Mouse (Mus musculus): ENCODE results near the gene Psap. TPM values are rescaled to one million over a fixed set of nuclear protein-coding genes. Genes with fewer than 3 reads are reported as not detected.
"Not testable (repeated sequence)": the region's sequence is repeated elsewhere in the genome, so short reads cannot be mapped to it uniquely, and the experiment has no call there.

Psap gene
- total RNA-seq (2021) = 1,000 to 10,000 TPM; 1,163 to 1,211 TPM

GRCm38 (mm10) chr10:60277207-60278005 is at the start of gene Psap:
Psap (plus strand) TSS chr10:60277627.
- intact Hi-C loops (cut with DNase I) = no loop called here
- peak; percentile 94 to 98 for DNase-seq

- no peak for DNase-seq
- intact Hi-C loops (cut with DNase I) = no loop called here
Measured at GRCm38 (mm10) chr10:60227666-60228065, 49.8 kb upstream of the Psap start.

GRCm38 (mm10) chr10:60229113-60229512 is 48.3 kb upstream of the Psap start:
- DNase-seq = no peak
- intact Hi-C loops (cut with DNase I) = no loop called here

DNA sequence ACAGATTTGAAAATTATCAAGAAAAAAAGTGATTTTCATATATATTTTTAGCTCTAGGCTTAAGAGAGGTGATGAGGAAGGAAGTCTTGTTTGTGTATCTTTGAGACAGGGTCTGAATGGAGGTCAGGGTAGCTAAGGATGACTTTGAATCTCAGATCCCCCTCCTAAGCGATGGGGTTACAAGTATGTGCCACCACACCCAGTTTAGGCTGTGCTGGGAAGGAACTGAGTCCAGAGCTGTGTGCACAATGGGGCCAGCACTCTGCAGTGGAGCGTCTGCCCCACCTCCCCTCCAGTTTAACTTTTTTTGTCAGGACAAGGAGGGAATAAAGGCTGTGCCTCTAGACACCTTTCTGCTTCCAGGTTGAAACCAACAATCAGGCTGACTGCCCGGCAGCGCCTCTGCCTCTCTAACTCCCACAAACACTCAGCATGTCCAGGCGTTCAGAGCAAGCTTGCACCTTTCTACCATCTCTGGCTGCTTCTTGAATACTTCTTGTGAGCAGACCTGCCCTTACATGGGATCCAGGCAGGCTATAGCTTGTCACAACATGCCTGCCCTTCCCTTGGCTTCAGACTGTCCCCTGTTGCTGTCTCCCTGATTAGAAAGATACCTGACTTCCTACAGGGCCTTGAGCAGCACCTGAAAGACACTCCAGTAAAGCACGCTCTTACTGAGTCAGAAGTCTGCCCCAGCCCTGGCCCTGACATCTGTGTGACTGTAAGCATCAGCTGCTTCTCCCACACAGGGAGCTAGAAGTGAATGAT is 46.9 kb upstream of the Psap start:
- no peak for DNase-seq
- intact Hi-C loops (cut with DNase I) = no loop called here

DNA sequence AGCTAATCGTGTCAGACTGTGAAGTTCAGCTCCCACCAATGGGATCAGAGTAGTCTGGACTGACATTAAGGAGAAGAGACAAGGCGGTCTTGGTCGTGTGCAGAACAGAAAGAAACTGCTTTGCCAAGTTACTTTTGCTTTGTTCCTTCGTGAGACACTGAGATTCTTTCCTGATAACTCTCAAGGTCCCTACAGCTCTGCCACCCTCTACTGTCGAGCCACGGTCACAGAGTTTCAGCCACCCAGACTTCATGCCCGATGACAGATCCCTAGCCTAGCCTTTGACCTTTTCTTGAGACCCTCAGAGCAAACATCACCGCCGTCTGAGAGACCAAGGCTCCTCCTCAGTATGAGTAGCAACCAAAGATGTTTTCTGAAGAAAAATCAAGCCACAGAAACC is 43.4 kb upstream of the Psap start:
- DNase-seq = no peak
- intact Hi-C loops (cut with DNase I) = no loop called here

DNA sequence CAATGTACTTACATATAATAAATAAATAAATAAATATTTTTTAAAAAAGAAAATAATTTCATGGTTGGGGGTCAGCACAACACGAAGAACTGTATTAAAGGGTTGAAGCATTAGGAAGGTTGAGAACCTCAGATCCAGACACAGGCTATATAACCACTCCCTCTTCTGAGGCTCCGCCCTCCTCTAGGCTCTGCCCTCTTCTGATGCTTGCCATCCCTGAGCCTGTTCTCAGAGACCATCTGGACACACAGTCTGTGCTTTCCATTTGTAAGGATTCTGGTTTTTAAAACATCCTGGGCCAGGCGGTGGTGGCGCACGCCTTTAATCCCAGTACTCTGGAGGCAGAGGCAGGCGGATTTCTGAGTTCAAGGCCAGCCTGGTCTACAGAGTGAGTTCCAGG is 41.6 kb upstream of the Psap start:
- DNase-seq; intact Hi-C loops (cut with DNase I): not testable (repeated sequence)

GRCm38 (mm10) chr10:60237475-60238154 is 39.8 kb upstream of the Psap start:
- DNase-seq = peak; percentile 56 to 68
- intact Hi-C loops (cut with DNase I) = loop anchor here (1.0 kb wide), 2 partner anchors 46 to 89 kb away; no protein-coding TSS in a partner anchor

DNA sequence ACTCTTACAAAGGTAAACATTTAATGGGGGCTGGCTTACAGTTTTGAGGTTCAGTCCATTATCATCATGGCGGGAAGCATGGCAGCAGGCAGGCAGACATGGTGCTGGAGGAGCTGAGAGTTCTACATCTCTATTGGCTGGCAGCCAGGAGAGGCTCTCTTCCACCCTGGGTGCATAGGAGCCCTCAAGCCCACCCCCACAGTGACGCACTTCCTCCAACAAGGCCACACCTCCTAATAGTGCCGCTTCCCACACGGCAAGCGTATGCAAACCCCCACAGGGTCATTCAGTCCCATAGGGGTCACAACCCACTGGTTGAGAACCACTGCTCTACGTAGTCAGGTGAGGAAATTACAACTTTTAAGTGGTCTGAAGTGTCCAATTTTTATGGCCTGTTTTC is 37.0 kb upstream of the Psap start:
- intact Hi-C loops (cut with DNase I) = no loop called here
- no peak for DNase-seq

- DNase-seq = no peak
- intact Hi-C loops (cut with DNase I) = loop anchor here (1.0 to 2.0 kb wide), 2 partner anchors 39 to 53 kb away; no protein-coding TSS in a partner anchor
Measured at GRCm38 (mm10) chr10:60243941-60244340, 33.5 kb upstream of the Psap start.

- peak; percentile 93 to 96 for DNase-seq
- intact Hi-C loops (cut with DNase I) = loop anchor here (1.0 to 5.0 kb wide), 3 partner anchors 38 to 353 kb away; no protein-coding TSS in a partner anchor
Measured at GRCm38 (mm10) chr10:60245041-60245440, 32.4 kb upstream of the Psap start.

DNA sequence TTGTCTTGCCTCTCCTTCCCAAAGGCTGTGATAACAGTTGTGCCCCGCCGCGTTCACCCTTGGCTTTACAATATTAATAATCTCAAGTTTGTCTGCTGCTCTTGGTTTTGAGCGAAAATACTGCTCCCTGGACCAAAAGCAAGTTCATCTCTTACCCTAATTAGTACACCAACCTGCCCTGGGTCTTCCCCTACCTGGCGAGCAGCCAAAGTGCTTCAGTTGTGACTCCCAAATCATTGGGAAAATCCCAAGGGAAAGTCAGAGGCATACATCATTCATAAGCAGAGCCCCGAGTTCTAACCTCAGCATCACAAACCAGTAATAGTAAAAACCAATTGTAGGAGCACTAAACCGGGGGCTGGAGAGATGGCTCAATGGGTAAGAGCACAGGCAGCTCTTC is 31.8 kb upstream of the Psap start:
- DNase-seq = no peak
- intact Hi-C loops (cut with DNase I) = loop anchor here (1.0 to 5.0 kb wide), 3 partner anchors 37 to 353 kb away; no protein-coding TSS in a partner anchor

GRCm38 (mm10) chr10:60246519-60246918 is 30.9 kb upstream of the Psap start:
- DNase-seq = peak; percentile 47 to 59
- intact Hi-C loops (cut with DNase I) = loop anchor here (5.0 kb wide), 1 partner anchor 354 kb away; no protein-coding TSS in a partner anchor

DNA sequence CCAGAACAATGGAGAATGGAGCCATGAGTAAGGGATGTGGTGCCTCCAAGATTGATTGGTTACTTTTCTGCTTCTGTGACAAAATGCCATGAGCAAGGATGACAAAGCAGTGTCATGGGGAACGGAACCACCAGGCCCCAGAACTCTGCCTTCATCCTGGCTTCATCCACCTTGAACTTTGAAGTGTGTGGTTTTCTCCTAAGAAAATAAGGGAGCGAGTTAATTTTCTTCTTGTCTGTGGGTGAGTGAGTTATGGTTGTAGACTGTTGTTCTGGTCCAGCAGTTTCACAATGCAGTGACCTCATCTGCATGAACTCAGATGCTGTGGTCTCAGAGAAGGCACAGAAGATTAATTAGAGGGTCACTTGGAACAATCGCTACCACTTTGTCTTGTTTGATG is 29.1 kb upstream of the Psap start:
- intact Hi-C loops (cut with DNase I) = loop anchor here (5.0 kb wide), 1 partner anchor 356 kb away; no protein-coding TSS in a partner anchor
- DNase-seq = not testable (repeated sequence)

DNA sequence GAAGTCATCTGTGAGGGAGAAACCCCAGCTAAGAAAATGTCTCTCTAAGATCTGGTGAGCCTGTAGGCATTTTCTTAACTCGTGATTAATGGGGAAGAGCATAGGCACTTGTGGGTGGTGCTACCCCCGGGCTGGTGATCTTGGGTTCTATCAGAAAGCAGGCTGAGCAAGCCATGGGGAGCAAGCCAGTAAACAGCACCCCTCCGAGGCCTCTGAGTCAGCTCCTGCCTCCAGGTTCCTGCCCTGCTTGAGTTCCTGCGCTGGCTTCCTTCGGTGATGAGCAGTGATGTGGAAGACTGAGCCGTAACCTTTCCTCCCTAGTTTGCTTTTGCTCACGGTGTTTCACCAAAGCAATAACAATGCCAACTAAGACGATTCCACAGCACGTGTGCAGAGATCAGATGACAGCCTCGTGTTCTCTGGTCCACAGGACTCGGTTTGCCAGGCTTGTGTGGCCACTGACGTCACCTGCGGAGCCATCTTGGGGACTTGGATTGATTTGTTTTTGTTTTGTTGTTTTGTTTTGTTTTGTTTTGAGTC is 26.9 kb upstream of the Psap start:
- no peak for DNase-seq
- intact Hi-C loops (cut with DNase I) = no loop called here

- intact Hi-C loops (cut with DNase I) = no loop called here
- DNase-seq = no peak
Measured at GRCm38 (mm10) chr10:60252187-60252586, 25.2 kb upstream of the Psap start.

GRCm38 (mm10) chr10:60252606-60253005 is 24.8 kb upstream of the Psap start:
- no peak for DNase-seq
- intact Hi-C loops (cut with DNase I) = no loop called here

DNA sequence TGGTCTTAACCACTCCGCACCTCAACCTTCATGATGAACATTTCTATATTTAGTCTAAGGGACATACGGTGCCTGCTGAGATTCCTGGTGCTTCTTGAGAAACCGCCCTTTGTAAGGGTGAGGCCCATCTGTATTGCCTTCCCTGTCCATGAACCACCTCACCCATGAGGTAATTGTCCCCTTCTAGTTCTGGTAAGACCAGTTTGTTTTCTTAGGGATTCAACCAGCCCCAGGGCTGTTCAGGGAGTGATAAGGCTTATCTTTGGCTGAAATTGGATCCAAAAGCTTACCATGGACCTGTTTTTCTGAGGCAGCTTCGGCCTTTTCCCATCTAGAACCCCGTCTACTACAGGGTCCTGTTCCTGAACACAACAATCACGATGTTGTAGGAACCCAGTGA is 21.3 kb upstream of the Psap start:
- intact Hi-C loops (cut with DNase I) = no loop called here
- no peak for DNase-seq

GRCm38 (mm10) chr10:60257261-60257825 is 20.1 kb upstream of the Psap start:
- DNase-seq = no peak
- intact Hi-C loops (cut with DNase I) = no loop called here

DNA sequence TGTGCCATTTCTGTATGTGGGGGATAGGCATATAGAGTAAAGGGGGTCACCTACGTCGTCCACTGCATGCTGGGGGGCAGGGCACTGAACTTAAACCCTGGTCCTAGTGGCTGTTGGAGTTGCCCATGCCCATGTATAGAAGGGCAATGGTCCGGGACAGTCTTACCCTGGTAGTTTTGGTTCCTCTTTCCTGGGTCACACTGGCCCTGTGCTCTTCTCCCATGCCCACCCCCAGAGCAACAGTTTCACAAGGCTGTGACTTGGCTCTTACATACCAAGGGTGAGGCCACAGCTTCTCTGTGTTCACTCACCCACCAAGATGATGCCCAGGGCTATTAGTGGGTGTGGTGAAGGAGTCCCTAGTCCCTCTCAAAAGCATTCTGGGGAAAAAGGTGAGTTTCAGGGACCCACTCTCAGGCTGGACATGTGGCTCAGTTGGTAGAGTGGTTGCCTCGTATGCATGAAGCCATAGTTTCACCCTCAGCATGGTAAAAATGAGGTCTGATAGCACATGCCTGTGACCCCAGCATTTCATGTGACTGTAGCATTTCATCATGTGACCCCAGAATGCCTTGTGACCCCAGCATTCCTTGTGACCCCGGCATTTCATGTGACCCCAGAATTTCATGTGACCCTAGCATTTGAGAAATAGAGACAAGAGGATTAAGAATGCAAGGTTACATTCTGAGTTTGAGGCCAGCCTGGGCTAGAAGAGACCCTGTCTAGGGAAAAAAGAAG is 16.7 kb upstream of the Psap start:
- peak in 1 of 2 experiments; percentile 16 for DNase-seq
- intact Hi-C loops (cut with DNase I) = no loop called here

DNA sequence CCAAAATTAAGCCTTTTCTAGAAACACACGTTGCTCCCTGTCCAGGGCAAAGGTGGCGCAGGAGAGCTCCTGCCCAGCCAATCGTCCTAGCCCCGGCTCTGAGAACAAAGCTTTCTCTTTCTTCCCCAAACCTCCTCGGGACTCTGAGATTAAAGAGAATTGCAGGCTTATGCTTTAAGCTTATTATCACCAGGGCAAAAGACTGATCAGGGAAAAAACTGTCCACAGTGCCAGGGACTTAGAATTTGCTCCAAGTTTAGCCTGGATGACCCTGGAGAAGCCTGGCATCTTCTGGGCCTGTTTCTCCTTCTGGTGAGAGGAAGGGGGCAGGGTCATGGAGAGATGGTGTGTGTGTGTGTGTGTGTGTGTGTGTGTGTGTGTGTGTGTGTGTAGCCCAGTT is 15.9 kb upstream of the Psap start:
- no peak for DNase-seq
- intact Hi-C loops (cut with DNase I) = no loop called here
